Mouse (Mus musculus): ENCODE measurements around the gene Olfr8. TPM values are rescaled to one million over a fixed set of nuclear protein-coding genes. Genes with fewer than 3 reads are reported as not detected.

Olfr8 gene
- not detected for polyA plus RNA-seq (2017; shearing (Covaris generic))

GRCm38 (mm10) chr10:78950336-78950735 is at the start of gene Olfr8:
TSS of gene Olfr8 (plus strand) at chr10:78950636.

GRCm38 (mm10) chr10:78912871-78913270 is 37.6 kb upstream of the Olfr8 start, which contains the start of gene Olfr1354:
TSS of gene Olfr1354 (plus strand) at chr10:78913171.

GRCm38 (mm10) chr10:78963009-78963408 is 12.6 kb downstream of the Olfr8 start, which contains the start of gene Olfr1353:
TSS of gene Olfr1353 (plus strand) at chr10:78963309.

DNA sequence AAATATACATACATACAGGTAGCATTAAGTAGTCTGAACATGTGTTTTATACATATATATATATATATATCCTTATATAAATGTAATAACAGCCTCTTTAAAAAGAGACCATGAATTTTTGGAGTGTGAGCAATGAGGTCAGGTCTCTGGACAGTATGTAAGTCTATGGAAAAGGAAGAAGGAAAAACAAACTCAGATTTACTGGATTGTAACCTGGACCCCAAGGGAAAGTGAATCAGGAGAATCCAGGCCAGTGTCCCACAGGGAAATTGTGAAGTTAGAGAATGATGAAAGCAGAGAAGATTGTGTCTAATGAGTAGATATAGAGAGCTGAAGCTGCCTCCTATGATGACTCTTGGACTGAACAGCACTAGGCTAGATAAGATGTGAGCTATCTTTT is 30.3 kb downstream of the Olfr8 start, which contains the start of gene Olfr1352:
Gene Olfr1352 (plus strand): TSS at position 301 of the 400 bp plus-strand sequence.

Other genes starting within 250 kb of the Olfr8 start
- gene Casp14, start 232.3 kb upstream of the Olfr8 start, polyA plus RNA-seq (2017; shearing (Covaris generic)) = not detected
- gene Ccdc105, start 197.6 kb upstream of the Olfr8 start, polyA plus RNA-seq (2017; shearing (Covaris generic)) = not detected
- gene Slc1a6, start 170.1 kb upstream of the Olfr8 start, polyA plus RNA-seq (2017; shearing (Covaris generic)) = not detected
- gene Olfr1356, start 98.5 kb upstream of the Olfr8 start, polyA plus RNA-seq (2017; shearing (Covaris generic)) = not detected
- not detected for gene Olfr1355, start 75.1 kb upstream of the Olfr8 start, polyA plus RNA-seq (2017; shearing (Covaris generic))
- not detected for gene Olfr1354, start 37.5 kb upstream of the Olfr8 start, polyA plus RNA-seq (2017; shearing (Covaris generic))
- not detected for gene Olfr1353, start 12.7 kb downstream of the Olfr8 start, polyA plus RNA-seq (2017; shearing (Covaris generic))
- not detected for gene Olfr1352, start 30.4 kb downstream of the Olfr8 start, polyA plus RNA-seq (2017; shearing (Covaris generic))
- gene Olfr1351, start 61.8 kb downstream of the Olfr8 start, polyA plus RNA-seq (2017; shearing (Covaris generic)) = not detected
- not detected for gene Olfr57, start 78.1 kb downstream of the Olfr8 start, polyA plus RNA-seq (2017; shearing (Covaris generic))
- gene 2610008E11Rik, start 147.0 kb downstream of the Olfr8 start, polyA plus RNA-seq (2017; shearing (Covaris generic)) = 33.3 TPM
- not detected for gene Vmn2r80, start 198.1 kb downstream of the Olfr8 start, polyA plus RNA-seq (2017; shearing (Covaris generic))